Mouse (Mus musculus): Measurements from ENCODE around the gene Yrdc. TPM values are rescaled to one million over a fixed set of nuclear protein-coding genes. Genes with fewer than 3 reads are reported as not detected.

Yrdc gene
- polyA plus RNA-seq, 1 experiment from 2014 or later = 10.6 TPM

GRCm38 (mm10) chr4:124811347-124811975, 39.0 kb upstream of the Yrdc start:
- H3K4me1 ChIP-seq (ENCODE audit: control insufficient read depth, low read depth, low read length) = peaks cover 32% of the 10 kb centered on the region
- ATAC-seq (ENCODE audit: low read depth) = no peak
- H3K27ac ChIP-seq (ENCODE audit: low read length) = no peak overlapping the region
- H3K4me2 ChIP-seq (ENCODE audit: low read depth, low read length) = no peak overlapping the region
- H3K9ac ChIP-seq (ENCODE audit: low read depth, low read length) = no peak overlapping the region
- no peaks in the 10 kb centered on the region for H3K9me3 ChIP-seq (replicated peaks; ENCODE audit: control insufficient read depth, low read length)
- H3K27me3 ChIP-seq (ENCODE audit: control insufficient read depth, insufficient read depth, low read depth, low read length) = no peaks in the 10 kb centered on the region
- H3K4me3 ChIP-seq (ENCODE audit: low read depth, low read length) = no peak overlapping the region
- peaks cover 3% of the 10 kb centered on the region; the same call in 1 of the 2 replicates for H3K36me3 ChIP-seq (ENCODE audit: control insufficient read depth, insufficient read depth)
- 68% methylated on average over 9 of the region's 9 CpGs for WGBS (ENCODE audit: insufficient replicate concordance)

GRCm38 (mm10) chr4:124815901-124816300, 34.6 kb upstream of the Yrdc start:
- H3K36me3 ChIP-seq (ENCODE audit: control insufficient read depth, insufficient read depth) = peaks cover 5% of the 10 kb centered on the region; the same call in 1 of the 2 replicates
- no peak overlapping the region for H3K4me2 ChIP-seq (ENCODE audit: low read depth, low read length)
- H3K4me3 ChIP-seq (ENCODE audit: low read depth, low read length) = no peak overlapping the region
- peaks cover 15% of the 10 kb centered on the region for H3K4me1 ChIP-seq (ENCODE audit: control insufficient read depth, low read depth, low read length)
- no peak overlapping the region for H3K27ac ChIP-seq (ENCODE audit: low read length)
- ATAC-seq (ENCODE audit: low read depth) = no peak
- WGBS (ENCODE audit: insufficient replicate concordance) = 84% methylated on average over 11 of the region's 11 CpGs
- no peaks in the 10 kb centered on the region for H3K9me3 ChIP-seq (replicated peaks; ENCODE audit: control insufficient read depth, low read length)
- H3K27me3 ChIP-seq (ENCODE audit: control insufficient read depth, insufficient read depth, low read depth, low read length) = no peaks in the 10 kb centered on the region
- no peak overlapping the region for H3K9ac ChIP-seq (ENCODE audit: low read depth, low read length)

GRCm38 (mm10) chr4:124817803-124818202, 32.7 kb upstream of the Yrdc start:
- Histone ChIP-seq H3K9me3 (replicated peaks; ENCODE audit: control insufficient read depth, low read length) (no peaks in the 10 kb centered on the region), H3K36me3 (ENCODE audit: control insufficient read depth, insufficient read depth) (peaks cover 8% of the 10 kb centered on the region), H3K27ac (ENCODE audit: low read length) (peak overlapping the region; percentile 64), H3K4me2 (ENCODE audit: low read depth, low read length) (no peak overlapping the region), H3K4me3 (ENCODE audit: low read depth, low read length) (no peak overlapping the region), H3K4me1 (ENCODE audit: control insufficient read depth, low read depth, low read length) (peaks cover 15% of the 10 kb centered on the region), H3K9ac (ENCODE audit: low read depth, low read length) (no peak overlapping the region), H3K27me3 (ENCODE audit: control insufficient read depth, insufficient read depth, low read depth, low read length) (no peaks in the 10 kb centered on the region)
- 16% methylated on average over 6 of the region's 6 CpGs for WGBS (ENCODE audit: insufficient replicate concordance)
- ATAC-seq (ENCODE audit: low read depth) = peak; percentile 99

- no peak for ATAC-seq (ENCODE audit: low read depth)
- WGBS (ENCODE audit: insufficient replicate concordance) = 81% methylated on average over 4 of the region's 4 CpGs
- Histone ChIP-seq H3K4me2 (ENCODE audit: low read depth, low read length) (no peak overlapping the region), H3K4me1 (ENCODE audit: control insufficient read depth, low read depth, low read length) (peaks cover 15% of the 10 kb centered on the region), H3K4me3 (ENCODE audit: low read depth, low read length) (no peak overlapping the region), H3K27me3 (ENCODE audit: control insufficient read depth, insufficient read depth, low read depth, low read length) (no peaks in the 10 kb centered on the region), H3K27ac (ENCODE audit: low read length) (no peak overlapping the region), H3K36me3 (ENCODE audit: control insufficient read depth, insufficient read depth) (peaks cover 18% of the 10 kb centered on the region), H3K9ac (ENCODE audit: low read depth, low read length) (no peak overlapping the region), H3K9me3 (replicated peaks; ENCODE audit: control insufficient read depth, low read length) (no peaks in the 10 kb centered on the region)
Measured at GRCm38 (mm10) chr4:124818832-124819231, 31.6 kb upstream of the Yrdc start.

GRCm38 (mm10) chr4:124824967-124825366, 25.5 kb upstream of the Yrdc start:
- no peaks in the 10 kb centered on the region for H3K9me3 ChIP-seq (replicated peaks; ENCODE audit: control insufficient read depth, low read length)
- H3K9ac ChIP-seq (ENCODE audit: low read depth, low read length) = no peak overlapping the region
- no peak overlapping the region for H3K27ac ChIP-seq (ENCODE audit: low read length)
- 87% methylated on average over 6 of the region's 6 CpGs for WGBS (ENCODE audit: insufficient replicate concordance)
- H3K27me3 ChIP-seq (ENCODE audit: control insufficient read depth, insufficient read depth, low read depth, low read length) = no peaks in the 10 kb centered on the region
- H3K4me1 ChIP-seq (ENCODE audit: control insufficient read depth, low read depth, low read length) = no peaks in the 10 kb centered on the region
- no peak overlapping the region for H3K4me3 ChIP-seq (ENCODE audit: low read depth, low read length)
- H3K4me2 ChIP-seq (ENCODE audit: low read depth, low read length) = no peak overlapping the region
- peaks cover 32% of the 10 kb centered on the region for H3K36me3 ChIP-seq (ENCODE audit: control insufficient read depth, insufficient read depth)
- no peak for ATAC-seq (ENCODE audit: low read depth)

GRCm38 (mm10) chr4:124825371-124825965, 25.0 kb upstream of the Yrdc start:
- 89% methylated on average over 21 of the region's 21 CpGs for WGBS (ENCODE audit: insufficient replicate concordance)
- H3K4me2 ChIP-seq (ENCODE audit: low read depth, low read length) = no peak overlapping the region
- H3K36me3 ChIP-seq (ENCODE audit: control insufficient read depth, insufficient read depth) = peaks cover 32% of the 10 kb centered on the region
- ATAC-seq (ENCODE audit: low read depth) = no peak
- H3K4me3 ChIP-seq (ENCODE audit: low read depth, low read length) = no peak overlapping the region
- no peaks in the 10 kb centered on the region for H3K27me3 ChIP-seq (ENCODE audit: control insufficient read depth, insufficient read depth, low read depth, low read length)
- no peak overlapping the region for H3K27ac ChIP-seq (ENCODE audit: low read length)
- no peaks in the 10 kb centered on the region for H3K4me1 ChIP-seq (ENCODE audit: control insufficient read depth, low read depth, low read length)
- H3K9ac ChIP-seq (ENCODE audit: low read depth, low read length) = no peak overlapping the region
- no peaks in the 10 kb centered on the region for H3K9me3 ChIP-seq (replicated peaks; ENCODE audit: control insufficient read depth, low read length)

GRCm38 (mm10) chr4:124829671-124830070, 20.8 kb upstream of the Yrdc start:
- no peak overlapping the region for H3K4me2 ChIP-seq (ENCODE audit: low read depth, low read length)
- H3K27me3 ChIP-seq (ENCODE audit: control insufficient read depth, insufficient read depth, low read depth, low read length) = no peaks in the 10 kb centered on the region
- 70% methylated on average over 5 of the region's 5 CpGs for WGBS (ENCODE audit: insufficient replicate concordance)
- H3K4me3 ChIP-seq (ENCODE audit: low read depth, low read length) = no peak overlapping the region
- ATAC-seq (ENCODE audit: low read depth) = no peak
- H3K9ac ChIP-seq (ENCODE audit: low read depth, low read length) = no peak overlapping the region
- no peak overlapping the region for H3K27ac ChIP-seq (ENCODE audit: low read length)
- H3K4me1 ChIP-seq (ENCODE audit: control insufficient read depth, low read depth, low read length) = no peaks in the 10 kb centered on the region
- peaks cover 23% of the 10 kb centered on the region for H3K36me3 ChIP-seq (ENCODE audit: control insufficient read depth, insufficient read depth)
- no peaks in the 10 kb centered on the region for H3K9me3 ChIP-seq (replicated peaks; ENCODE audit: control insufficient read depth, low read length)

GRCm38 (mm10) chr4:124832796-124833195, 17.7 kb upstream of the Yrdc start:
- Histone ChIP-seq H3K27me3 (ENCODE audit: control insufficient read depth, insufficient read depth, low read depth, low read length) (no peaks in the 10 kb centered on the region), H3K9me3 (replicated peaks; ENCODE audit: control insufficient read depth, low read length) (no peaks in the 10 kb centered on the region), H3K27ac (ENCODE audit: low read length) (no peak overlapping the region), H3K9ac (ENCODE audit: low read depth, low read length) (no peak overlapping the region), H3K36me3 (ENCODE audit: control insufficient read depth, insufficient read depth) (peaks cover 18% of the 10 kb centered on the region), H3K4me3 (ENCODE audit: low read depth, low read length) (no peak overlapping the region), H3K4me1 (ENCODE audit: control insufficient read depth, low read depth, low read length) (no peaks in the 10 kb centered on the region), H3K4me2 (ENCODE audit: low read depth, low read length) (no peak overlapping the region)
- 90% methylated on average over 10 of the region's 10 CpGs for WGBS (ENCODE audit: insufficient replicate concordance)
- ATAC-seq (ENCODE audit: low read depth) = no peak

GRCm38 (mm10) chr4:124838035-124838700, 12.3 kb upstream of the Yrdc start:
- Histone ChIP-seq H3K4me3 (ENCODE audit: low read depth, low read length) (no peak overlapping the region), H3K9me3 (replicated peaks; ENCODE audit: control insufficient read depth, low read length) (no peaks in the 10 kb centered on the region), H3K9ac (ENCODE audit: low read depth, low read length) (no peak overlapping the region), H3K4me2 (ENCODE audit: low read depth, low read length) (no peak overlapping the region), H3K27ac (ENCODE audit: low read length) (no peak overlapping the region), H3K36me3 (ENCODE audit: control insufficient read depth, insufficient read depth) (peaks cover 26% of the 10 kb centered on the region), H3K27me3 (ENCODE audit: control insufficient read depth, insufficient read depth, low read depth, low read length) (no peaks in the 10 kb centered on the region), H3K4me1 (ENCODE audit: control insufficient read depth, low read depth, low read length) (no peaks in the 10 kb centered on the region)
- no peak for ATAC-seq (ENCODE audit: low read depth)
- 73% methylated on average over 14 of the region's 14 CpGs for WGBS (ENCODE audit: insufficient replicate concordance)
